Mouse (Mus musculus) intestine, embryonic 15.5 days (tissue): ENCODE measurements at regions not wholly inside any gene's neighbourhood (a gene's known extent, or its start where the extent isn't known, plus 50 kb on each side); places are given as distances from the start of the nearest gene placed in this dataset.
A peak's percentile ranks its signal among the peaks of the same experiment; 100 is the strongest.

ENCODE experiments used
- ATAC-seq: fragments of 200-750 bp; cut with Nextera tagmentation; 2 replicates; pipeline ENCODE4 v1.8.0; 2017; ENCODE audit warnings: moderate TSS enrichment, moderate library complexity
- H3K27ac ChIP-seq: fragments of 300-500 bp; sonication (generic); 2 replicates; pipeline ENCODE4 v1.5.1; 2015; ENCODE audit warnings: mild to moderate bottlenecking, inconsistent platforms
- H3K27me3 ChIP-seq: fragments of 300-500 bp; sonication (generic); replicated peaks from 2 replicates; pipeline ENCODE4 v1.6.1; 2015; ENCODE audit warnings: inconsistent platforms
- H3K36me3 ChIP-seq: fragments of 300-500 bp; sonication (generic); 2 replicates; pipeline ENCODE4 v1.6.1; 2015; ENCODE audit warnings: inconsistent platforms
- H3K4me1 ChIP-seq: fragments of 300-500 bp; sonication (generic); replicated peaks from 2 replicates; pipeline ENCODE4 v1.6.1; 2015; ENCODE audit warnings: inconsistent platforms
- H3K4me2 ChIP-seq: fragments of 300-500 bp; sonication (generic); replicated peaks from 2 replicates; pipeline ENCODE4 v1.6.1; 2015; ENCODE audit warnings: mild to moderate bottlenecking, inconsistent platforms
- H3K4me3 ChIP-seq: fragments of 300-500 bp; sonication (generic); replicated peaks from 2 replicates; pipeline ENCODE4 v1.5.1; 2015; ENCODE audit warnings: inconsistent platforms
- H3K9ac ChIP-seq: fragments of 300-500 bp; sonication (generic); 2 replicates; pipeline ENCODE4 v1.6.1; 2015; ENCODE audit warnings: inconsistent platforms
- H3K9me3 ChIP-seq: fragments of 300-500 bp; sonication (generic); 2 replicates; pipeline ENCODE4 v1.6.1; 2016; ENCODE audit warnings: inconsistent platforms
- WGBS: fragments of 180-500 bp; shearing (Covaris S2); methylation state at CpG from one replicate; pipeline ENCODE4 v1.1.7; 2015; 5-methylcytosine and 5-hydroxymethylcytosine counted together

- no peak overlapping the region for H3K4me2 ChIP-seq
- 17% methylated on average over 7 of the region's 7 CpGs for WGBS
- H3K36me3 ChIP-seq, result no peaks in the 10 kb centered on the region
- no peak overlapping the region for H3K9ac ChIP-seq
- H3K27me3 ChIP-seq, result no peaks in the 10 kb centered on the region
- no peak overlapping the region for H3K27ac ChIP-seq
- ATAC-seq, result 0 out of 2 replicates have a peak, but pooled peaks have one; percentile 59
- no peak overlapping the region for H3K4me3 ChIP-seq
- no peaks in the 10 kb centered on the region for H3K9me3 ChIP-seq
- no peaks in the 10 kb centered on the region for H3K4me1 ChIP-seq
Observed at GRCm38 (mm10) chrX:68313486-68313885, 364.9 kb upstream of the Fmr1 start.
